Mouse (Mus musculus): ENCODE results near the gene Samd4. TPM values are rescaled to one million over a fixed set of nuclear protein-coding genes. Genes with fewer than 3 reads are reported as not detected.

Samd4 gene
- 0.24 TPM for polyA plus RNA-seq (2017; shearing (Covaris generic))

DNA sequence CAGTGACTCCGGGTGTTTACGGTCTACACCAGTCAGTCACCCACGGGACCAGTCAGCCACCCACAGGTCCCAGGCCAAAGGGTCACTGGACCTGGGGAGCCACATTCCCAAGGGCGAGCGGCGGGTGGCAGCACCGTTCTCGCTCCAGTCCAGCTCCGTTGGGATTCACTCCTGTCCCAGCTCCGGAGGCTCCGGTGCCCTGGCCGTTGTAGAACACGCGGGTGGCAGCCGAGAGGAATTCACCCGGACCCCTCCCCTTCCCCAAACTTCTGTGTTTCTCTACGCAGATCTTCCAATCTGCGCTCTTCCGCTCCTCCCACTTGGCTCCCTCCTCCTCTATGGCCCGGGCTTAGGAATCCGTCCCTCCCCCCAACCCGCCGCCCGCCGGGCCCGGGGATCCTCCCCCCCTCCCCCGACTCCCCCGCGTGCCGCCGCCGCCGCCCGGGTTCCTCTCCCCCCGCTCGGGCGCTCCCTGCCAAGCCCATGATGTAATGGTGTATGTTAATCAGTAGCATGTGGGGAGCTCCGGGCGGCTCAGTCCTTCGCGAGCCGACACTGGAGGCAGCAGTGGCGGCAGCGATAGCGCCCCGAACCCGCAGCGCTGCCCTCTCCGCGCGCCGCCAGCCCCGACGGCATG, at the start of gene Samd4:
Gene Samd4, plus strand, starts transcription at position 424 of the 637 bp plus-strand sequence.

Other genes starting within 250 kb of the Samd4 start
- gene Cdkn3, start 122.3 kb upstream of the Samd4 start, polyA plus RNA-seq (2017; shearing (Covaris generic)), result 3.4 TPM
- gene Cnih1, start 94.4 kb upstream of the Samd4 start, polyA plus RNA-seq (2017; shearing (Covaris generic)), result 95.5 TPM
- 111 TPM for gene Gmfb, start 60.6 kb upstream of the Samd4 start, polyA plus RNA-seq (2017; shearing (Covaris generic))
- 18.0 TPM for gene Cgrrf1, start 50.7 kb upstream of the Samd4 start, polyA plus RNA-seq (2017; shearing (Covaris generic))

Data from CD4-positive, CD25-positive, alpha-beta regulatory T cell, adult 9 weeks (primary cell).